Mouse (Mus musculus) adipocyte (in vitro differentiated cells): ENCODE measurements around the gene Dok4.

ENCODE experiments used
- DNase-seq: peaks from one replicate; pipeline ENCODE4 v3.0.0-alpha.2; 2016; ENCODE audit warnings: low spot score

Dok4 gene

DNA sequence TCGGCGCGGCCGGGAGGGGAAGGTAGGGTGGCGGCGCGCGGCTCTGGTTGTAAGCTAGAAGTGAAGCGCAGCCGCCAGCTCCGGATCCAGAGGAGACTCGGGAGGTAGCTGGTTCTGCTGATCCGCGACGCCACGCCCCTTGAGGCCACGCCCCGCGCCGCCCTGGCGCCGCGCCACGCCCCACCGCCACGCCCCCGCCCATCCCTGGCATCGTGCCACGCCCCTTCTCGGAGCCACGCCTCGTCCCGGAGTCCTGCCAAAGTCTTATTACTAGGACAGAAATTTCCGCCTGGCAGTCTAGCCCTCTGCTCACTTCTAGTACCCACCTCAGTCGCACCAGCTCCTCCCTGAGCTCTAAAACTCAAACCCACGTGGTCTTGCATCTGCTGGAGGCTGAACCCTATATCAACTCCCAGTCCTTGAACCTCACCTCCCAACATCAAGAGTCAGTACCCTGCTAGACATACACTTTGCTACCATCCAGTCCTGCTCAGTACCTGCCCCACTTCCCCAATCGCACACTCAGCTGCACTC is at the start of gene Dok4:
Gene Dok4 (minus strand): TSS at position 134 of the 534 bp plus-strand sequence.
- DNase-seq: peak; percentile 85

- DNase-seq: no peak
Observed at GRCm38 (mm10) chr8:94923405-94923804, 47.3 kb upstream of the Dok4 start, which contains the start of gene Adgrg5. Gene Adgrg5 (plus strand): TSS chr8:94923694.

GRCm38 (mm10) chr8:94922602-94923001 is 46.5 kb upstream of the Dok4 start:
- DNase-seq: no peak

DNA sequence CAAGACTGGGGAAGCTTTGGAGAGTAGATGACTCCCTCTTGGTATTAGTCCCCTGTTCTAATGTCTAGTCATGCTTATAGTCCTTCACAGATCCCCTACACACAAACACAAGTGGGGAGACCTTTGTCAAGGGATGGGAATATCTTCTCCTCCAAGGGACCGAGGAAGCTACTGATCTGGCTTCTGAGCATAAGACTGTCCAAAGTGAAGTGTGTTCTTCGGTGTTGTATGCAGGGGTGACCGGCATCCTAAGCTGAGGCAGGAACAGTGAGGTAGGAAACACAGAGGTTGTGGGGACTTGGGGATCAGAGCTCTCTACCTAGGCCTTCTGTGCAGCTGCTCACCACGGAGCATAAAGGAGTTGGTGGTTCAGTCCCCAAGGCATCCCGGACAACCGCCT is 46.0 kb upstream of the Dok4 start:
- no peak for DNase-seq

DNA sequence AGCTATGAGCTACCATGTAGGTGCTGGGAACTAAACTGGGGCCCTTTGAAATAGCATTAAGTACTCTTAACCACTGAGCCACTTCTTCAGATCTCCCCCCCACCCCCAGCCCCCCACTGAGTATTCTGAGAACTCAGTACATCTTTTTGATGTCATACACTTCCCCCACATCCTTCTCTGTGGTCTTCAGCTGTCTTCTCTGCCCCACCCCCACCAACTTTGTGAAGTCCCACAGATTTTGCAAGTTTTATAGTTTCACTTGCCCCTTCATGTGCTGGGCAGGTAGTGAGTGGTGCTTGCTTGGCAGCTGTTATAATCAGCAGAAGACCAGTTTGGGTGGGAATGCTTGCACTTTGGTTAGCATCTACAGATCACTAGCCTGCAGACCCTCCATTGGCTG is 43.1 kb upstream of the Dok4 start:
- no peak for DNase-seq

- peak; percentile 46 for DNase-seq
Observed at GRCm38 (mm10) chr8:94917851-94918495, 41.8 kb upstream of the Dok4 start, which contains the start of gene Ccdc102a. Gene Ccdc102a (minus strand): TSS chr8:94918098.

GRCm38 (mm10) chr8:94917352-94917751 is 41.2 kb upstream of the Dok4 start:
- DNase-seq: peak; percentile 86

GRCm38 (mm10) chr8:94916960-94917324 is 40.8 kb upstream of the Dok4 start:
- DNase-seq: no peak

GRCm38 (mm10) chr8:94916311-94916959 is 40.3 kb upstream of the Dok4 start:
- DNase-seq: no peak

DNA sequence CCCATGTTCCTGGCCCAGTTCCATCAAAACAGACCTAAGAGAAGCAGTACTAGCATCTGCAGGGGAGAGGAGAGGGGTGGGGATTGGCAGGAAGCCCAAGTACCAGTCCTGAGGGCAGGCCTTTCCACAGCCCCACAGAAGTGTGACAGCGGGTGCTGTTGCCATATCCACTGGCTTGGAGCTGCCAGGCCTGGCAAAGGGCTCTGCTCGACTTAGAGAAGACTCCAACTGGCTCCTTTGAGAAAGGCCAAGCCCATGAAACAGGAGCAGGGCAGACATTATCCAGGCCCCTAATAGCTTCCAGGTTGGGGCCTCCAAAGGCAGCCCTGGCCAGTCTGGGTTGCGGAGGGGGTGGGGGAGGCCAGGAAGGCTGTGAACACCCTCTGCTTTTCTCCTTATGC is 38.6 kb upstream of the Dok4 start:
- DNase-seq: peak; percentile 53

- no peak for DNase-seq
Observed at GRCm38 (mm10) chr8:94914256-94914655, 38.1 kb upstream of the Dok4 start.

DNA sequence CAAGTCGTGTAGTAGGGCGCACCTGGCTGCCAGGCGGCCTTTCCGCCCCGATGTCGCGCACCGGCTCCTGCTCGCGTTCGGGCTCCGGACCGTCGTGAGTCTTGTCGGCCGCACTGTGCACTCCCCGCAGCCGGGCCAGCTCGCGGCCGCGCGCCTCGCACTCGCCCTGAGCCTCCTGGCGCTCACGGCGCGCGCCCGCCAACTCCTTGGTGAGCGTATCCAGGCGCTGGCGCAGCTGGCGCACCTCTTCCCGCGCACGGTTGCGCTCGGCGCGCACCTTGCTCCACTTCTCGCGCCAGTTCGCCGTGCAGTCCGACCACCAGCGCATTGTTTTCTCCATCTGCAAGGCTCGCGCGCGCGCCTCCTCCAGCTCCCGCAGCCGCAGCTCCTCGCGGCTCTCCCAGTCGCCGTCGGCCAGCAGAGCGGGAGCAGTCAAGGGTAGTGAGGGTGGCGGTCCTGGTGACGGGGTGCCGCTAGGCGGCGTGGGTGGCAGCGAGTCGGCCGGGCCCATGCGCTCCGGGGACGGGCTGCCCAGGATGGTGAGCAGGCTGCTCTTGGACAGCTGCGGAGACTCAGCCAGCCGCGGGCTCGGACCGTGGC is 37.0 kb upstream of the Dok4 start:
- DNase-seq: no peak

- DNase-seq: peak; percentile 86
Observed at GRCm38 (mm10) chr8:94908847-94909246, 32.7 kb upstream of the Dok4 start.

DNA sequence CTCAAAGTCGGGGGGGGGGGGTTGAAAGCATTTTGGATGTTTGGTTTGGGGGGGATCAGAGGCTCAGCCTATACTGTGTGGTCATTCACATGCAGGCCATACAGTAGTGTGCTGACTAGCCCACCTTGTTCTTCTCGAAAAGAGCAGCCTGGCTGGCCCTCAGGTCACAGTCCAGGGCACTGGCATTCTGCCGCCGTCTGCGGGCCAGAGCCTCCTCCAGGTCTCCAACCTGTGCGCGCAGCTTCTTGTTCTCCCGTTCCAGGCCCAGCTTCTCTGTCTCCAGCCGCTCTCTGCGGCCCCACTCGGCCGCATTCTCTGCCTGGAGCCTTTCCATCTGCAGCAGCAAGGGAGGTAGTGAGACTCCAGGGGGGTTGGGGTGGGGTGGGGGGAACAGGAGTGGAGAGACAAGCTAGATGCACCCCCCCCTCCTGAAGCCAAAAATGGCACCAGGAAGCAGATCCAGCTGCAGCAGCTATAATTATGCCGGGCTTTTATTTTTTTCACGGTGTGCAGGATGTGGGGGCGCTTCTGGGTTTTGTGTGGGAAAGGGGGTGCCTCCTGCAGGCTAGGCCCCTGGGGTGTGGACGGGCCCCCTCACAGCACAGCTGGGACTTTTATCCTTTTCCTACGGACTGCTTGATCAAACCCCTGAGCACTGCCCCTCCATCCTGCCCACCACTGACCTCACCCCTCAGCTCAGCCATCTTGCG is 31.6 kb upstream of the Dok4 start:
- DNase-seq: no peak

- peak; percentile 18 for DNase-seq
Observed at GRCm38 (mm10) chr8:94904450-94905175, 28.5 kb upstream of the Dok4 start.

- no peak for DNase-seq
Observed at GRCm38 (mm10) chr8:94903709-94904108, 27.6 kb upstream of the Dok4 start.

DNA sequence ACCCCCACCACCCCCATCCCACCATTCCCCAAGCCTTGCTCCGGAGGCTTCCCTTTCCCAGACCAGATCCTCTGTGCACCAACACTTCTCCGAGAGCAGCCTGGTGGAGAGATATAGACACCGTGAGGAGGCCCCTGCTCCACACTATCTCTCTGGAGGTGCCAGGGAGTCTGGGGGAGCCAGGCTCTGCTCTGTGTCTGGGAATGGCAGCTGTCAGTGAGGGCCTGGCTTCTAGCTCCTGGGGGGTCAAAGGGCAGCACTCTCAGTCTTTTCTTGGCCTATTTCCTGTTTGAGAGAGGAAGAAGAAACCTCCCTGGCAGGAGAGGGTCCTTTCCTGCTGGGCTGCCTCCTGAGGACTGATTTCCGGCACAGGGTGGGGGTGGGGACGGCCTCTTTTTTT is 24.9 kb upstream of the Dok4 start:
- DNase-seq: no peak

DNA sequence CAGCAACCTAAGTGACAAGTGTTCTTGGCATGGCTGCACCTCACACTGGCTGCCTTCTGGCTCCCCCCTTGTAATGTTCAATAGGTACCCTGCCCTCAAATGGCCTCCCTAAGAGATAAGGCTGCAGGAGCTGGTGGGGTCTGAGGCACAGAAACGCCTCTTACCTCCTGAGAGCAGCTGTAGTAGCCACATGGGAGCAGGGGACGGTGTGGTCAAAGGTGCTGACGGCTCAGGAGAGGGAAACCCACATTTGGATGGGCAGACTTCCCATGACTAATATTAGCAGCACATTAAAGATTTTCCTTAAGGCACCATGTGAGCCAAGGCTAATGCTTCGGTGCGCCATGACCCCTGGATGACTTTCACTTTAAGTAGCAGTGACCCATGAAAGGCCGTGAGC is 24.5 kb upstream of the Dok4 start:
- DNase-seq: no peak

DNA sequence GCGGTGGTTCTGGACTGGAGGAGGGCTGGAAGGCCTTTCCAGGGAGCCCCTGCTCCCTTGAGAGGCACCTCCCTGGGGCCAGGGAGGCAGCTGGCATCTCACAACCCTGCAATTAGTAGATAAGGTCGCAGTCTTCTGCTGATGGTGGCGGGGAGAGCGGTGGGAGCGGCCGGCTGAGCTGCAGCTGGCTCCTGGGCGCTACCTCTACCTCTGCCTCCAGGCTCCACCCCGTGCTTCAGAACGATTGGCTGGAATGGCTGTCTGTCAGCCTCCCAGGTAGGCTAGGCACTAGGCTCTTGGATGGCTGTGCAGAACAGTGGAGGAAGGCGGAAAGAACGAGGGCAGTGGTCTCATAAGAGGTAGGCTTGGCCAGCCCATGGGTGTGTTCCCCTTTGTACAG is 23.1 kb upstream of the Dok4 start:
- no peak for DNase-seq

DNA sequence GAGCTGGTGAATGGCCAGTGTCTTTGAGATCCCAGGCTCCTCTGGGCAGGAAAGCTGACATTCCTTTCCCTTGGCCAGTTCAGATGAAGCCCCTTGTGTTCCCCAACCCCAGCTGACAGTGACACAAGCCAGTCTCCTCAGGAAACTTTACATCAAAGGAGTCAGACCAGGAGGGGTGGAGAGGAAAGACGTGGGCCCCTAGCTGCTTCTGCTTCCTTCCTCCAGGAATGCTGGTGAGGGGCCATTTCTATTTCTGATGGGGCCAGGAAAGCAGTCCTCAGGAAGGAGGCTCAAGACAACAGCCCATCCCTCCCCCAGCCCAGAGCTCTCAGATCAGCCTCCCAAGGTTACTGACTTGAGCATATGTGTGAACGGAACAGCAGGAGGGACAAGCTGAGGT is 16.8 kb upstream of the Dok4 start:
- no peak for DNase-seq

GRCm38 (mm10) chr8:94888383-94889036 is 12.4 kb upstream of the Dok4 start:
- no peak for DNase-seq
